In the genomic region with DNA sequence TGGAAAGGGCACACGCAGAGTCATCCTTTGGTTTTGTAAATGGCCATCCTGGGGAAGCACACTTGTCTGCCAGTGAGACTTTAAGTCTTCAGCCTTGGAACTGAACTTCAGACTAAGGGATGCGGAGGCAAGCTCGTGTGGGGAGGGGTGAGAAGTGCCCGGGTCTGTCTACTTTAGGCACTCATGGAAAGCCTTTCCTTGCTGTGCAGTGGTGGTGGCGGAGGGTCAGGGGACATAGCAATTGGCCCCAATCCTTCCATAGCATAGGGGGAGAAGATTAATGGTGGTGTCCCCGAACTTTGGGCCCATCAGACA, we compare ENCODE assay signal across 12 mouse cellular contexts. TPM values are rescaled to one million over a fixed set of nuclear protein-coding genes. Genes with fewer than 3 reads are reported as not detected.
DNase-seq lines count a peak whose midpoint lies in the region; ATAC-seq lines count a peak whose summit lies in the region.
"Had no signal": no experiment of that assay in that cellular context is flagged by ENCODE, and none has a peak within 500 bp of the region (broad histone marks: within the 10 kb centered on the region; RNA-seq: fewer than 3 reads in every experiment).

No protein-coding gene starts in this region.

- H3K4me1 ChIP-seq in embryonic facial prominence, embryonic 12.5 days: 0 out of 2 replicates have a peak, but pooled peaks cover 5% of the 10 kb centered on the region
- H3K4me1 ChIP-seq in embryonic facial prominence, embryonic 10.5 days: peaks cover 14% of the 10 kb centered on the region
- H3K4me1 ChIP-seq in hindbrain, embryonic 14.5 days (replicated peaks; ENCODE audit: control insufficient read depth, insufficient read depth, low read length): peaks cover 16% of the 10 kb centered on the region

- no peak for ATAC-seq in embryonic facial prominence, embryonic 12.5 days (ENCODE audit: insufficient number of reproducible peaks, insufficient read depth, low FRiP score, low TSS enrichment)
- ATAC-seq in hindbrain, embryonic 14.5 days (ENCODE audit: low FRiP score): no peak
- ATAC-seq: activated CD4-positive, CD25-positive, alpha-beta regulatory T cell, adult 4 months; intestine, embryonic 16.5 days; liver, postnatal 0 days had no signal

- no peak overlapping the region for H3K9ac ChIP-seq in embryonic facial prominence, embryonic 12.5 days
- H3K9ac ChIP-seq in hindbrain, embryonic 14.5 days: peak overlapping the region; percentile 60; the same call in 1 of the 2 replicates
- H3K9ac ChIP-seq: limb, embryonic 12.5 days; liver, postnatal 0 days had no signal

- H3K27me3 ChIP-seq in embryonic facial prominence, embryonic 12.5 days: peaks cover 25% of the 10 kb centered on the region
- peaks cover 35% of the 10 kb centered on the region for H3K27me3 ChIP-seq in embryonic facial prominence, embryonic 10.5 days (replicated peaks; ENCODE audit: low read depth, poor library complexity, severe bottlenecking)
- H3K27me3 ChIP-seq in hindbrain, embryonic 14.5 days (ENCODE audit: control insufficient read depth, insufficient read depth, low read length): peaks cover 14% of the 10 kb centered on the region

- WGBS in embryonic facial prominence, embryonic 12.5 days: 48% methylated on average over 6 of the region's 6 CpGs
- 43% methylated on average over 6 of the region's 6 CpGs for WGBS in embryonic facial prominence, embryonic 10.5 days
- 51% methylated on average over 6 of the region's 6 CpGs for WGBS in hindbrain, embryonic 14.5 days

- H3K27ac ChIP-seq in embryonic facial prominence, embryonic 12.5 days: no peak overlapping the region
- no peak overlapping the region for H3K27ac ChIP-seq in embryonic facial prominence, embryonic 10.5 days (replicated peaks)
- no peak overlapping the region for H3K27ac ChIP-seq in hindbrain, embryonic 14.5 days
- H3K27ac ChIP-seq: limb, embryonic 12.5 days had no signal

- H3K4me3 ChIP-seq in embryonic facial prominence, embryonic 12.5 days: no peak overlapping the region
- no peak overlapping the region for H3K4me3 ChIP-seq in embryonic facial prominence, embryonic 10.5 days
- peak overlapping the region; percentile 43 for H3K4me3 ChIP-seq in hindbrain, embryonic 14.5 days (replicated peaks; ENCODE audit: low read length)
- H3K4me3 ChIP-seq: limb, embryonic 12.5 days had no signal

- DNase-seq in embryonic facial prominence, embryonic 10.5 days (ENCODE audit: low spot score): no peak
- DNase-seq in right cerebral cortex, adult 18-20 months: peak; percentile 20
- no peak for DNase-seq in right cerebral cortex, postnatal 10 days (ENCODE audit: low spot score in 2 of 2)
- no peak for DNase-seq in hindbrain, embryonic 14.5 days (ENCODE audit: low spot score)
- DNase-seq in c-Kit-positive CD71-positive TER-119-positive erythroid progenitor cells, embryonic 14.5 days (ENCODE audit: low spot score): no peak
- DNase-seq in left cerebral cortex, adult 9 months (ENCODE audit: low spot score in 2 of 2): no peak
- no peak for DNase-seq in spleen, adult 18-20 months

- 0 out of 2 replicates have a peak overlapping the region, but pooled peaks have one; percentile 1 for H3K4me2 ChIP-seq in embryonic facial prominence, embryonic 12.5 days (replicated peaks)
- peak overlapping the region; percentile 82 for H3K4me2 ChIP-seq in hindbrain, embryonic 14.5 days (replicated peaks)
- H3K4me2 ChIP-seq: limb, embryonic 12.5 days had no signal

- H3K36me3 ChIP-seq in embryonic facial prominence, embryonic 12.5 days: no peaks in the 10 kb centered on the region
- H3K36me3 ChIP-seq in embryonic facial prominence, embryonic 10.5 days (replicated peaks): no peaks in the 10 kb centered on the region
- H3K36me3 ChIP-seq in hindbrain, embryonic 14.5 days (replicated peaks; ENCODE audit: control insufficient read depth, insufficient read depth): no peaks in the 10 kb centered on the region
- H3K36me3 ChIP-seq: limb, embryonic 12.5 days had no signal

- no peaks in the 10 kb centered on the region for H3K9me3 ChIP-seq in embryonic facial prominence, embryonic 12.5 days
- no peaks in the 10 kb centered on the region for H3K9me3 ChIP-seq in embryonic facial prominence, embryonic 10.5 days
- H3K9me3 ChIP-seq in hindbrain, embryonic 14.5 days (ENCODE audit: control insufficient read depth, low read length): no peaks in the 10 kb centered on the region
- H3K9me3 ChIP-seq: limb, embryonic 12.5 days had no signal

RNA-seq across cellular contexts. Expression of a gene that starts 1.8 kb away (rescaled TPM):
- 0.13 and 0.14 TPM in 2 replicates for polyA plus RNA-seq in embryonic facial prominence, embryonic 12.5 days (2016; fragmentation: Nextera tagmentation; extraction: Ambion mirVana)
- not detected in 2 replicates for polyA plus RNA-seq in embryonic facial prominence, embryonic 10.5 days (2016; fragmentation: Nextera tagmentation; extraction: Ambion mirVana)
- 4.9 and 5.8 TPM in 2 replicates for polyA plus RNA-seq in hindbrain, embryonic 14.5 days (2014; fragmentation: Nextera tagmentation; extraction: Ambion mirVana)
- polyA plus RNA-seq: activated CD4-positive, CD25-positive, alpha-beta regulatory T cell, adult 4 months; intestine, embryonic 16.5 days; liver, postnatal 0 days had no signal
